Mouse (Mus musculus): ENCODE measurements around the gene Brd3os.
A peak's percentile ranks its signal among the peaks of the same experiment; 100 is the strongest.

Brd3os gene

DNA sequence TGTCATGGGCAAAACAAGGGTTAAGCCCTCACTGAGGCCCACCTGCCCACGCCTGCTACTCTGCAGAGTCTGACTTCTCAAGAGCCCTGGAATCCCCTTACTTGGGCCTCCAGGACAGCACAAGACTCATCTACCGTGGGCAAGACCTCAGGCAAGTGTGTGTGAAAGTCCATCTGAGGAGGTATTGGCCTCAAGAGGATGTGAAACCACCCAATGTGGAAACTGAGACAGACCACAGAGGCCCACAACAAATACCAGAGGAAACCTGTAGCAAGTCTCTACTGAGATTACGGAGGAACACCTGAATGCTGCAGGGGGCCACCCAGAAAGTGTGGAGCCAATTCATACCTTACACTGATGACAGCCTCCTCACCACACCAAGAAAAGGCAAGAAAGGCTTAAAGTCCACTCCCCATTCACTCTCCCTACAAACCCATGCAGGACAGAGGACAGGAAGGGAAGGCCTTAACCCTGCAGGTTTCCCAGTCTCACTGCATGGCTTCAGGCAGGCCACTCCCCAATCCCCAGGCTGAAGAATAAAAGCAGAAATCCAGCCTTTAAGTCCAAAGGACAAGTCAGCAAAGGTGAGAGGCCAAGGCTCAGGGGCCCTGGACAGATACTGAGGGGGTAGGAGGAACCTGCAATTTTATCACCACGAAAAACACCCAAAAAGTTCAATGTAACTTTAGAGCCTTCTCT lies 27.3 kb downstream of the Brd3os start:
- DNase-seq (ENCODE audit: low spot score): no peak

GRCm38 (mm10) chr2:27469991-27470355 lies 27.8 kb downstream of the Brd3os start:
- DNase-seq (ENCODE audit: low spot score): no peak

DNA sequence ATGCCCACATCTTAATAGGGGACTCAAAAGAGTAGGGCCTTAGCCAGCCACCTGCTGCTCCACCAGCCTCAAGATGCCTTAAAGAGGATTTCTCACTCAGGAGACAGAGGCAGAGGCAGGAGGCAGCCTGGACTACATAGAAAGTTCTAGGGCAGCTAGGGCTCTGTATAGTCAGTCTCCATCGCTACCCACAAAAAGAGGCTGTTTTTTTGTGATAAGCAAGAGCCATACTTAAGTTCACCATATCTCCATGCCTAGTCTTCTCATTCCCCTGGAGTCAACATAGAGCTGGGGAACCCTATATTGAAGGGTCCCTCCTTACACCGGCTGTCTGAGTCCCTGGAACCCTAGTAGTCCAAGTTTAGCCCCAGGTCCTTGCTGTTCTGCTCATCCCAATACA lies 28.4 kb downstream of the Brd3os start:
- no peak for DNase-seq (ENCODE audit: low spot score)

DNA sequence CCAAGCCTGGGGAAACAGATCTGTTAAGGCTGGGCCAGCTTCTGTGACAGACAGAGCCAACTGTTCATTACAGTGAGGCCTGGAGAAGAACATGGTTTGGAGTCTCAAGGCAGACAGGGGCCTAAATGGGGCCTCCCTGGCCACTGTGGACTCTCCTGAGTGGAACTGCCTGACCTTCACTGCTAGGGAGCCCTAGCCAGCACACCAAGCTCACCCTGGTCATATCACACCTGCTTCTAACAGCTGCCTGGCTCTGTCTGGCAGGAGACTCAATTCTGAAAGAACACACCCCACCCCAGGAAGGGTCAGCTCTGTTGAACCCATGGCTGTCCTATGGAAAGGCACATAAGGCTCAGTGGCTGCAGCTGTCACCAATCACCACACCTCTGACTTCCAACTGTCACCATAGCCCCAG lies 29.1 kb downstream of the Brd3os start:
- DNase-seq (ENCODE audit: low spot score): no peak

DNA sequence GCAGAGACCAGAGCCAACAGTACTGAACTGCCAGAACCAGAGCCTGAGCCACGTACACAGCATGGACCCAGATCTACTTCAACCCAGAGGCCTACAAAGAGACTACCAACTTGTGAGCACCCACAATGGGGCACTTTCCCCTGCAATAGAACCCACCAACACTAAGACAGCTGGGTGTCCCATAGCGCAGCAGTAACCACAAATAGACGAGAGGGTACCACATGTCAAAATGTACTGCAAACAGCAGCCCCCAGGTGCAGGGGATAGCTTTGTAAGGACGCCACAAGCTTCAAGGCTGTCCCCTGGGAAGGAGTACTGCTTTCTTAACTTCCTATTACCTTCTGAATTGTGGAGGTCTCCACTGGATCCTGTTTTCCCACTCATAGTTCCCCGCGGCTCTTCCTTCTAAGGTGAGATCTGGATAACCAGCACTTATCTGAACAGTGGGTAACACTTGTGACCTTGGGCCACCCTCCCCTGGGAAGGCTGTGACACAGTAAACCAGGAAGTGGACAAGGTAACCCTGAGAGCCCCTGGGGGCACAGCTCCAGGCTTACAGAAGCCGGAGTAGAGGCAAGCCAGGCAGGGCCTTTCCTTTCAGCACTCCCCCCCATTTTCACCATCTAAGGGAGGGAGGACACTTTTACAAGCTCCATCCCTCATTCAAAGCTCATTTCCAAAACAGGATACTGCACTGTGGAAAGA lies 31.1 kb downstream of the Brd3os start:
- DNase-seq (ENCODE audit: low spot score): no peak

GRCm38 (mm10) chr2:27473911-27474310 lies 31.8 kb downstream of the Brd3os start:
- no peak for DNase-seq (ENCODE audit: low spot score)

DNA sequence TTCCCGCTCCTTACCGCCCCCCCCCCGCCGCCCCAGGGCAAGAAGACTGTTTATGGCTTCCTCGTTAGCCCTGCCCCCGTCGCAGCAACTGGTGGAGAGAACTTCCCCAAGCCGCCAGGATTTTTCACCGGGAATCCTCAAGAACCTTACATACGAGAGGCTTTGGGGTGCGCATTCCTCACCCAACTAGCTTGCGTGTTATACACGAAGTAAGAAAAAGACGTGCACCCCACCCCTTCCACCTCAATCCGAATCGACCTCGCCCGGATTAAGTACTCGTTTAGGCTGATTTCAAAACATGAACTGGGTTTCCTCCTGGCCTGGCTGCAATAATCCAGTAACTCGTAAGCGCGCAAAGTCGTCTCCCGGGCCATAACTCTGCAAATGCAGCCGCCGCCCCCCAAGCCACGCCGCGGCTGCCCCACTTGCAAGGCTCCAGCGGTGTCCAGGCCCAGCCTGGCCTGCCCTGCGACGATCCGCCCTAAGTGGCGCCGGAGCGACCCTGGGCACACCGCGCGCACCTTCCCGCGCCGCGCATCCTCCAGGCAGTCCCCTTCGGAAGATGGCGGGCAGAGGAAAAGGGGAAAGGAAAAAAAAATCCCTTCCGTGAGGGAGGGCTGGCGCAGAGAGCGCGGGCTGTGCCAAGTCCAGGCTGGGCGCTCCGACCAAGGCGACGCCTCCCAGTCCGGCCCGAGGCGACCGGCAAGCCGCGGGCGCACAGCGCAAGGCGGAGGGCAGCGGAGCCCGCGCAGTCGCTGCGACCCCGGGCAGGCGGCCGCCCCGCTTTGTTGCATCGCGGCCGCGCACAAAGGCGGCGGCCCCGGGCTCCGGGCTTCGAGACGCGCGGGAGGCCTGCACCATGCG lies 32.7 kb downstream of the Brd3os start:
- DNase-seq (ENCODE audit: low spot score): peak; percentile 45

- peak; percentile 95 for DNase-seq (ENCODE audit: low spot score)
Observed at GRCm38 (mm10) chr2:27475495-27476302, 33.6 kb downstream of the Brd3os start.

DNA sequence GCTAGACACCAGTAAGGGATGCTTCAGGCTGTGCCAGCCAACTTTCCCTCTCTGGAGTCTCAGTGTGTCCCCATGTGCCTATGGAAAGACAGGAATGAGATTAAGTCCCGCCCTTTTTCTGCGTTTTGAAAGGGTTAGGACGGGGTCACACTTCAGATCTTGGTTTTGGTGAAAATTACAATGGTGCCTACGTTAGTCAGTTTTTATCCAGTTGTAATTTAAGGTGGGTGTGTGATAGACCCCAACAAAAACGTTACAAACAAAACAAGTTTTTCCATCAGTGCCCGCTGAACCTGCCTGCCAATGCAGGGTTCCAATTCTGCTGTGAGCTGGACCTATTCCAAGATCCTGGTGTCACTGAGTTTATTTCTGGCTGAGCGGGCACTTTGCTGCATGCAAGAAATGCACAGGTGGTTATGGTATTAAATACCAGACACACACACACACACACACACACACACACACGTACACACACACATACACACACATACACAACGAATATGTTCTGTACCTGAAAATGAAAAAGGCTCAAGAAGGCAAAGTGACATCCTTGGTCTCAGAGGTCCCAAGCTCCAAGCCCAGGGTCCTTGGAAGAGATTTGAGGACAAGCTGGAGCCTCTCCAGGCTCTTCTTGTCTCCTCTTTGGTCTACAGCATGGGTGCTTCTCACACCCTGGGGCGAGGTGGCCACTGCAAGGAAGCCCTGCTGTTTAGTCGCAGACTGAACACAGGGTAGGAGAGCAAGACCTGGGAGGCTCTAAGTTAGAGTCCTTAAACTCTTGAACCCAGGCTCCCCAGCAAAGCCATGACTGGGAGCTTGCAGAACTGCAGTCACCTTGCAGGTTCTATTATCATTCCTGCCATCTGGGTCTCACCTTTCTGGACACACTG lies 34.4 kb downstream of the Brd3os start:
- DNase-seq (ENCODE audit: low spot score): no peak

DNA sequence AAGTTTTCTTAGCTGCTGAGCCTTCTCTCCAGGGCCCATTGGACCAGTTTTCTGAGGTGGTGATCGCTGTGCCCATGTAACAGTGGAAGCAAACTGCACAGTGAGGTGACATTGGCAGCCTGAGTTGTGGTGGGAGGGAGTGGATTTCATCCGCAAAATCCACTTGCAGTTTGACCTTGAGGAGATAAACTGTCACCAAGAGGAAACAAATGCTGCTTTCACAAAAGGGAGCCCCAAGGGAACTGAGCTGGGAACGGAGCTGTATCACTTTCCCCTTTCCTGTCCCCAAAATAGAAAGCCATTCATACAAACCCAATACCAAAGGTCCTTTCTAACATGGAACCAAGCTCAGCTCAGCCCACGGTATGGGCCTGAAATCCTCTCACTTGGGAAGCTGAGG lies 37.7 kb downstream of the Brd3os start:
- no peak for DNase-seq (ENCODE audit: low spot score)

GRCm38 (mm10) chr2:27480367-27480766 lies 38.2 kb downstream of the Brd3os start:
- DNase-seq (ENCODE audit: low spot score): no peak

GRCm38 (mm10) chr2:27482265-27482861 lies 40.2 kb downstream of the Brd3os start:
- DNase-seq (ENCODE audit: low spot score): no peak

- no peak for DNase-seq (ENCODE audit: low spot score)
Observed at GRCm38 (mm10) chr2:27486725-27487124, 44.6 kb downstream of the Brd3os start.

DNA sequence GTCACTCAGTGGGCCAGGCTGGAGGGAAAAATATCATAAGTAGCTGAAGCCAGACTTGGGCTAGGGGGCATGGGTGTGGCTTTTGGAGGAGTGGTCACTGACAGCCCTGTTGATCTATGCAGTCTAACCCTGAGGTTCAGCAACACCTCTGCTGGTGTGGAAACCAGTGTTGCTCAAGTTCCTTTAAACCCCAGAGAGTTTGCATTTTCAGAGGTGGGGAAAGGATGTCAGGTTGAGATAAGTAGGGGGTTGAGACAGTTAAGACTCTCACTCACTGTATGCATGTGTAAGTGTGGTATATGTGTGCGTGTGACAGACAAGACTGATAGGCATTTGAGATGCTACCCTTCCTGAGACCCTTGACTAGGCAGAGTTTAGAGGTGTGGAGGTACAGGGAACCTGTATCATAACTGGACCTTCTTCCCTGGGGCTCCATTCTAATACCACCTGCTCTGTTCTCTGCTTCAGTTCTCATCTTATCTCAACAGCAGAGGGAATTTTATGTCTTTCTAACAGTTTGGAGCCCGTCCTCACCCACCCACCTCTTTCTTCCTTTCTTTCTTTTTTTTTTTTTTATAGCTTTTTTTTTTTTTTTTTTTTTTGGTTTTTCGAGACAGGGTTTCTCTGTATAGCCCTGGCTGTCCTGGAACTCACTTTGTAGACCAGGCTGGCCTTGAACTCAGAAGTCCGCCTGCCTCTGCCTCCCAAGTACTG lies 45.4 kb downstream of the Brd3os start:
- DNase-seq (ENCODE audit: low spot score): no peak

DNA sequence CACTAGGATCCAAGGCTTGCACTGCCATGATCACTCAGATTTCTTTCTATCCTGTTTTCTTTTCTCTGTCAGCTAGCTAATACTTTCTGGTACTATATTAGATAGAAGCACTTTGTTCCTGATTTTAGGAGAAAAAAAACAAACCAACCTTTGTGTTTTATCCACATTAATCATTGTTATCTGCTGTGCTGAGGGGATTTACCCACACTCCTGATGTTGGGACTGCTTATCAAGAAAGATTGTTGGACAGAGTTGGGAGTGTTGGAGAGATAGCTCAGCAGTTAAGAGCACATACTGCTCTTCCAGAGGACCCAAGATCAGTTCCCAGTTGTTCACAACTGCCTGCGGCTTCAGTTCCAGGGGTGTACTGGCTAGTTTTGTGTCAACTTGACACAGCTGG lies 46.2 kb downstream of the Brd3os start:
- DNase-seq (ENCODE audit: low spot score): no peak

- no peak for DNase-seq (ENCODE audit: low spot score)
Observed at GRCm38 (mm10) chr2:27490939-27491338, 48.8 kb downstream of the Brd3os start.
